In the genomic region with DNA sequence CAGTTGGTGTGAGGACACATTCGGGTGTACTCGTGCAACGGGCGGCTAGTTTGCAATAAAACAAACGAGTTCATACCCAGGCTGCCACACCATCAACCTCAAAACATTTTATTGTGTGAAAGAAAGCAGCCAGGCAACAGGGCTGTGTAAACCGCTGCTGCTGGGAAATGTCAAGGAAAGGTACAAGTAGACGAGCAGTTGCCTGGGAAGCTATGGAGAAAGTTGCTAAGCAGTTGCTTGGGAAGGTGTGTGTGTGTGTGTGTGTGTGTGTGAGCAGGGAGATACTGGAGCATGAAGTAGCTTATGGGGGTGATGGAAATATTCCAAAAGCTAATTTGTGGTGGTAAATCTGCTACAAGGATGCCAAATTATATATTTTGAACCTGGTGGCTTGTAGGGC, we compare ENCODE assay signal across 10 mouse cellular contexts.
DNase-seq lines count a peak whose midpoint lies in the region; ATAC-seq and TF ChIP-seq lines count a peak whose summit lies in the region.
"Had no signal": no experiment of that assay in that cellular context is flagged by ENCODE, and none has a peak within 500 bp of the region (broad histone marks: within the 10 kb centered on the region; RNA-seq: fewer than 3 reads in every experiment).

No protein-coding gene starts in this region.

- H3K4me1 ChIP-seq in midbrain, postnatal 0 days (ENCODE audit: insufficient read depth, low read length), result no peaks in the 10 kb centered on the region
- H3K4me1 ChIP-seq in midbrain, embryonic 15.5 days, result peaks cover 6% of the 10 kb centered on the region; the same call in 1 of the 2 replicates
- peaks cover 35% of the 10 kb centered on the region for H3K4me1 ChIP-seq in forebrain, embryonic 13.5 days
- peaks cover 13% of the 10 kb centered on the region for H3K4me1 ChIP-seq in limb, embryonic 15.5 days
- H3K4me1 ChIP-seq in intestine, embryonic 15.5 days (replicated peaks), result no peaks in the 10 kb centered on the region

- no peak for ATAC-seq in midbrain, postnatal 0 days (ENCODE audit: low FRiP score)
- ATAC-seq in midbrain, embryonic 15.5 days (replicated peaks), result no peak
- ATAC-seq in forebrain, embryonic 13.5 days, result peak; percentile 17; the same call in 1 of the 2 replicates
- ATAC-seq in limb, embryonic 15.5 days (ENCODE audit: insufficient number of reproducible peaks, low FRiP score, low TSS enrichment, low read depth), result no peak
- no peak for ATAC-seq in activated CD4-positive, CD25-positive, alpha-beta regulatory T cell, adult 4 months
- no peak for ATAC-seq in intestine, embryonic 15.5 days

- no peaks in the 10 kb centered on the region for H3K36me3 ChIP-seq in midbrain, postnatal 0 days (ENCODE audit: insufficient read depth, low read length)
- no peaks in the 10 kb centered on the region for H3K36me3 ChIP-seq in midbrain, embryonic 15.5 days (replicated peaks)
- H3K36me3 ChIP-seq in forebrain, embryonic 13.5 days (ENCODE audit: poor library complexity, severe bottlenecking), result no peaks in the 10 kb centered on the region
- H3K36me3 ChIP-seq in limb, embryonic 15.5 days, result no peaks in the 10 kb centered on the region
- no peaks in the 10 kb centered on the region for H3K36me3 ChIP-seq in intestine, embryonic 15.5 days

- H3K9ac ChIP-seq in midbrain, postnatal 0 days (replicated peaks; ENCODE audit: low read length, poor library complexity, severe bottlenecking), result no peak overlapping the region
- H3K9ac ChIP-seq in midbrain, embryonic 15.5 days, result no peak overlapping the region
- H3K9ac ChIP-seq in forebrain, embryonic 13.5 days, result 0 out of 2 replicates have a peak overlapping the region, but pooled peaks have one; percentile 32
- H3K9ac ChIP-seq in limb, embryonic 15.5 days, result no peak overlapping the region
- no peak overlapping the region for H3K9ac ChIP-seq in intestine, embryonic 15.5 days

- TF ChIP-seq CTCF in midbrain, postnatal 0 days (IDR thresholded peaks at IDR 0.05), result no peak

- H3K4me3 ChIP-seq in midbrain, postnatal 0 days (ENCODE audit: low read depth, low read length), result no peak overlapping the region
- no peak overlapping the region for H3K4me3 ChIP-seq in midbrain, embryonic 15.5 days
- no peak overlapping the region for H3K4me3 ChIP-seq in forebrain, embryonic 13.5 days
- no peak overlapping the region for H3K4me3 ChIP-seq in limb, embryonic 15.5 days
- H3K4me3 ChIP-seq in intestine, embryonic 15.5 days (replicated peaks), result no peak overlapping the region
- H3K4me3 ChIP-seq: layer of hippocampus, adult 2 months had no signal

- 78% methylated on average over 7 of the region's 7 CpGs for WGBS in midbrain, postnatal 0 days
- WGBS in midbrain, embryonic 15.5 days, result 69% methylated on average over 7 of the region's 7 CpGs
- 46% methylated on average over 7 of the region's 7 CpGs for WGBS in forebrain, embryonic 13.5 days
- 19% methylated on average over 7 of the region's 7 CpGs for WGBS in limb, embryonic 15.5 days
- 50% methylated on average over 7 of the region's 7 CpGs for WGBS in intestine, embryonic 15.5 days

- DNase-seq in cerebellum, postnatal 10 days, result peak; percentile 31 to 34
- no peak for DNase-seq in cerebellum, adult 11 months
- DNase-seq in midbrain, postnatal 0 days (ENCODE audit: low spot score), result peak; percentile 33
- DNase-seq: adrenal gland, postnatal 10 days had no signal

- H3K4me2 ChIP-seq in midbrain, postnatal 0 days (ENCODE audit: low read depth, low read length, poor library complexity, severe bottlenecking), result no peak overlapping the region
- H3K4me2 ChIP-seq in midbrain, embryonic 15.5 days, result no peak overlapping the region
- peak overlapping the region; percentile 9 for H3K4me2 ChIP-seq in forebrain, embryonic 13.5 days
- H3K4me2 ChIP-seq in limb, embryonic 15.5 days, result 0 out of 2 replicates have a peak overlapping the region, but pooled peaks have one; percentile 8
- H3K4me2 ChIP-seq in intestine, embryonic 15.5 days (replicated peaks), result no peak overlapping the region

- H3K27ac ChIP-seq in midbrain, postnatal 0 days (ENCODE audit: low read depth, low read length), result no peak overlapping the region
- no peak overlapping the region for H3K27ac ChIP-seq in midbrain, embryonic 15.5 days
- H3K27ac ChIP-seq in forebrain, embryonic 13.5 days, result peak overlapping the region; percentile 76
- no peak overlapping the region for H3K27ac ChIP-seq in limb, embryonic 15.5 days
- no peak overlapping the region for H3K27ac ChIP-seq in intestine, embryonic 15.5 days
- H3K27ac ChIP-seq: layer of hippocampus, adult 2 months had no signal

- H3K27me3 ChIP-seq in midbrain, postnatal 0 days (ENCODE audit: insufficient read depth, low read length), result no peaks in the 10 kb centered on the region
- H3K27me3 ChIP-seq in midbrain, embryonic 15.5 days (replicated peaks), result no peaks in the 10 kb centered on the region
- H3K27me3 ChIP-seq in forebrain, embryonic 13.5 days, result no peaks in the 10 kb centered on the region
- 0 out of 2 replicates have a peak, but pooled peaks cover 3% of the 10 kb centered on the region for H3K27me3 ChIP-seq in limb, embryonic 15.5 days
- H3K27me3 ChIP-seq in intestine, embryonic 15.5 days (replicated peaks), result no peaks in the 10 kb centered on the region

- no peaks in the 10 kb centered on the region for H3K9me3 ChIP-seq in midbrain, postnatal 0 days (ENCODE audit: low read length)
- no peaks in the 10 kb centered on the region for H3K9me3 ChIP-seq in midbrain, embryonic 15.5 days
- H3K9me3 ChIP-seq in forebrain, embryonic 13.5 days (replicated peaks), result no peaks in the 10 kb centered on the region
- no peaks in the 10 kb centered on the region for H3K9me3 ChIP-seq in limb, embryonic 15.5 days
- H3K9me3 ChIP-seq in intestine, embryonic 15.5 days, result no peaks in the 10 kb centered on the region

Comparison
In these comparisons a context has a peak if more than half of its experiments do, and no peak if none do; other contexts are left out.
1. H3K4me2 ChIP-seq: peak in forebrain, embryonic 13.5 days (single experiment) and limb, embryonic 15.5 days (single experiment); none in midbrain, postnatal 0 days (single experiment), midbrain, embryonic 15.5 days (single experiment) and intestine, embryonic 15.5 days (single experiment).